ENCODE assay signal across 16 mouse cellular contexts in genomic region chr2:91439271-91439670, GRCm38 (mm10).
"Had no signal": no experiment of that assay in that cellular context is flagged by ENCODE, and none has a peak within 500 bp of the region (broad histone marks: within the 10 kb centered on the region; RNA-seq: fewer than 3 reads in every experiment).

No protein-coding gene starts in this region.

- H3K36me3 ChIP-seq: intestine, embryonic 15.5 days; limb, embryonic 12.5 days; liver, embryonic 13.5 days; midbrain, embryonic 12.5 days; neural tube, embryonic 13.5 days; stomach, embryonic 15.5 days had no signal

- ATAC-seq: intestine, embryonic 15.5 days; liver, postnatal 0 days; midbrain, embryonic 16.5 days had no signal

- DNase-seq: kidney, adult 18-20 months; liver; liver, embryonic 13.5 days; liver, postnatal 0 days; right cerebral cortex, postnatal 14 days; thymus, adult 2 months; thymus, postnatal 25 days had no signal

- H3K9me3 ChIP-seq: intestine, embryonic 15.5 days; limb, embryonic 12.5 days; liver, embryonic 13.5 days; megakaryocyte, embryonic 14.5 days; midbrain, embryonic 12.5 days; neural tube, embryonic 13.5 days; stomach, embryonic 15.5 days had no signal

- H3K4me2 ChIP-seq: intestine, embryonic 15.5 days; limb, embryonic 12.5 days; liver, embryonic 13.5 days; midbrain, embryonic 12.5 days; neural tube, embryonic 13.5 days; stomach, embryonic 15.5 days had no signal

- H3K4me3 ChIP-seq: intestine, embryonic 15.5 days; left cerebral cortex, adult 2 months; limb, embryonic 12.5 days; liver, embryonic 13.5 days; megakaryocyte, embryonic 14.5 days; midbrain, embryonic 12.5 days; neural tube, embryonic 13.5 days; stomach, embryonic 15.5 days had no signal

- H3K27me3 ChIP-seq: intestine, embryonic 15.5 days; limb, embryonic 12.5 days; liver, embryonic 13.5 days; midbrain, embryonic 12.5 days; neural tube, embryonic 13.5 days; stomach, embryonic 15.5 days had no signal

- H3K4me1 ChIP-seq: intestine, embryonic 15.5 days had no signal

- H3K27ac ChIP-seq: intestine, embryonic 15.5 days; left cerebral cortex, adult 2 months; limb, embryonic 12.5 days; liver, embryonic 13.5 days; macrophage; midbrain, embryonic 12.5 days; neural tube, embryonic 13.5 days; stomach, embryonic 15.5 days had no signal

- H3K9ac ChIP-seq: intestine, embryonic 15.5 days; limb, embryonic 12.5 days; liver, embryonic 13.5 days; liver, postnatal 0 days; midbrain, embryonic 12.5 days; neural tube, embryonic 13.5 days; stomach, embryonic 15.5 days had no signal
